Mouse (Mus musculus): ENCODE results near the gene Phospho1.

Gene Phospho1

DNA sequence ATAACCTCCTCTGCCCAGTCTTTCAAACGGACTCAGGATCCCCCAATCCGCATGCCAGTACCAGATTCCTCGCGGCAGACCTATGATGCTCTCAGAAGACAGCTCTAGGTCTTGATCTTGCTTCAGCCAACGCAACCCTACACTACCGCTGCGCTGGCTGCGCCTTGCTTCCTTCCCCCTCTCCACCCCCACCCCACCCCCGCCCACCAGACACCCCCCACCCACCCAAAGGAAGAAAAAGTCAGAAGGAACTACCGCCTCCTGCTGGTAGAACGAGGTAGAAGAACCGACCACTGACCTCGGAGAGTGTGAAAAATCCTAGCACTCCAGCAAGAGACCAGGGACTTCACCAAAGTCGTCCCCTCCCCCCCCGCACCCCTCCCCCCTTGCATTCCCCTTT lies 7.3 kb downstream of the Phospho1 start:
- in situ Hi-C loops (cut with MboI; ENCODE audit: unreplicated experiment in 2 of 2) = loop anchor here in 1 of 2 experiments (25.0 kb wide), 1 partner anchor 144 kb away; no protein-coding TSS in a partner anchor

DNA sequence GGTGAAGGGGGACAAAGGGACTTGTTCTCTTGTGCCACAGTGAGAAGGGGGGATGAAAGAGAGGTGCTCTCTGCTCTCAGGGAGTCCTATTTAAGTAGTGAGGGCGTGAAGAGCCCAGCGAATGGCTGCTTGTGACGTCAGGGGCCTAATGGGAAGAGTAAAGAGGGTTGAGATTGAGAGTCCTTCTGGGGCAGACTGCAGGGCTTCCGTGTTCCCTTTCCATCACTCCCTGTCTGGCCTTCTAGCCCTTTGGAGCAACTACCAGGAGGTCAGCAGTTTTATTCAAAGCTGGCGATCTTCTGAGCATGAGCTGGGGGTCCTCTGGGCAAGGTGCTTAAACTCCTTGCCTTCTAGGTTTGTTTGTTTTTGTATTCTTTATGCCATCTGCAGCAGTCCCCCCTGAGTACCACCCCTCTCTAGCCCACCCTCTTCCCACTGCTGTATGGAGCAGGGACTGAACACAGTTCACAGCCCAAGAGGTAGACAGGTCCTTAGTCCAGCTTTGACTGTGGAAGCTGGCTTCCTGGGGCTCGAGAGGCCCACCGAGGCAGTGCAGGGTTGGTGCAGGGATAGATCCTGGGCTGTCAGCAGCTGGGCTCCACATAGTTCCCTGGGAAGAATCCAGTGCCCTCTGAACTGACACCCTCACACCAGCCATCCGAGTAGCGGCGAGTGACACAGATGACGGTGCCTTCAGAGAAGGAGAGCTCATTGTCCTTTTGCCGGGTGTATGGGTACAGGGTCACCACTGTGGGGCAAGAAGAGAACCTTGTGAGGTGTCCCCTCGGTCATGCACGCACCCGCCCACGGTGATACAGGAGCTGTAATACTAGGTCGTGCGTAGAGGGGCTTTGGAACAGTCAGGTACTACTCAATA lies 8.1 kb downstream of the Phospho1 start:
- in situ Hi-C loops (cut with MboI; ENCODE audit: unreplicated experiment in 2 of 2) = loop anchor here in 1 of 2 experiments (25.0 kb wide), 1 partner anchor 145 kb away; no protein-coding TSS in a partner anchor

GRCm38 (mm10) chr11:95833006-95833570 lies 8.8 kb downstream of the Phospho1 start:
- in situ Hi-C loops (cut with MboI; ENCODE audit: unreplicated experiment in 2 of 2) = loop anchor here in 1 of 2 experiments (25.0 kb wide), 1 partner anchor 146 kb away; no protein-coding TSS in a partner anchor

DNA sequence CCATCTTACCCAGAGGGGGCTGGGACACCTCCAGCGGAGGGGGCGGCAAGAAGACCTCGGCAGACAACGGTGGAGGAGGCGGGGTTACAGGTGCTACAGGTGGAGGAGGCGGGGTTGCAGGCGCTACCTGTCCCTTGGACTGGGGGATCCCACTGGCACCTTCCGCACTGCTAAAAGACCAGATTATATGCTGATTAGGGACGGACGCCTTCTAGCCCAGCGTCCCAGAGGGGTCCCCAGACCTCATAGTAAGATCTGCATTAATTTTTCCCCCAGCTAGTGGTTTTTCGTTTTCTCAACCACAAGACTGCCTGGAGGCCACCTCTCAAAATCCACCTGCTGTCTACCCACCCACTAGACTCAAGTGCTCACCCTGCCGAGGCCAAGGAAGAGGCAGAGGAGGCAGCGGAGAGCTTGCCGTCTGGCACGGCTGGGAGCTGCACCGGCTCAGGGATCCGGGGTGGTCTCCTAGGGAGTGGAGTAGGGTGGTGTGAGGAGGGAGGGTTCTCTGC lies 9.4 kb downstream of the Phospho1 start:
- in situ Hi-C loops (cut with MboI; ENCODE audit: unreplicated experiment in 2 of 2) = loop anchor here in 1 of 2 experiments (25.0 kb wide), 1 partner anchor 146 kb away; no protein-coding TSS in a partner anchor

GRCm38 (mm10) chr11:95834143-95834667 lies 9.9 kb downstream of the Phospho1 start:
- in situ Hi-C loops (cut with MboI; ENCODE audit: unreplicated experiment in 2 of 2) = loop anchor here in 1 of 2 experiments (25.0 kb wide), 1 partner anchor 147 kb away; no protein-coding TSS in a partner anchor

DNA sequence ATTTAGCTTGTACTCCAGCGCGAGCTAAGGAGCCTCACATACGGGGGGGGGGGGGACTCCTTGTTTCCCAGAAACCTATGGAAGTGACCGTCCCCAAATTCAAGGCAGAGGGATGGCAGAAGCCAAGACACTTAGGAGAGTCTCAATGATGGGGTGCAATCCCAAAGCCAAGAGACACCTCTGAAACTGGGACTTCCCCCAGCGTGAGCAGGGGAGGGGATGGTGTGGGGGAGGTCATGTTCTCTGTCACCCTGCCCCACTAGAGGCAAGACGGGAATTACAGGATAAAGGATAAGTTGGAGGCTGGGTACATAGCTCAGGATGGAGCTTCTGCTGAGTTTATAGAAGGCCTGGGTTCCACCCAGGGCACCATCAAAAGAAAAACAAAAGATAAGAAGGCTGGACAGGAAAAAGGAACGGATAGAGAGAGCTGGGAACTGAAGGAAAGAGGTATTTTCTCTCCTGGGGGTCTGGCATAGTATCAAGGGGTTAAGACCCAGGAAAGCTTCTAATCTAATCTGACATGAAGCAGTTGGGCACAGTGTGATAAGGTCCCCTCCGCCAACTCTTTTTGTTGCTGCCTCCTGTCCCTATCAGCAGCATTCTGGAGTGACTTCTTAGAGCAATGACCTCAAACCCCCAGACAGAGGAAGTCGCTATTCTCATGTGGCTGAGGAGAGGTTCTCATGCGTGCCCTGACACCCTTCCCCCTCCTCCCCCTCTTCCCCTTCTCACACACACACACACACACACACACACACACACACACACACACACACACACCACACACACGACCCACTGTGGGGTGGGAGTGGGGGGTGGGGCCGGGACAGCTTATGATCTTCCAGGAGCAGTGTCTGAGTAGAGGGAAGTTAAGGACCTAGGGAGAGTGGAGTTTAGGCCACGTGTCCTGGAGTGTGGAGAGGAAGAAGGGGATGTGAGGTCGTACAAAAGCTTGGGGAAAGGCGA lies 10.7 kb downstream of the Phospho1 start:
- in situ Hi-C loops (cut with MboI; ENCODE audit: unreplicated experiment in 2 of 2) = loop anchor here in 1 of 2 experiments (25.0 kb wide), 1 partner anchor 148 kb away; no protein-coding TSS in a partner anchor

DNA sequence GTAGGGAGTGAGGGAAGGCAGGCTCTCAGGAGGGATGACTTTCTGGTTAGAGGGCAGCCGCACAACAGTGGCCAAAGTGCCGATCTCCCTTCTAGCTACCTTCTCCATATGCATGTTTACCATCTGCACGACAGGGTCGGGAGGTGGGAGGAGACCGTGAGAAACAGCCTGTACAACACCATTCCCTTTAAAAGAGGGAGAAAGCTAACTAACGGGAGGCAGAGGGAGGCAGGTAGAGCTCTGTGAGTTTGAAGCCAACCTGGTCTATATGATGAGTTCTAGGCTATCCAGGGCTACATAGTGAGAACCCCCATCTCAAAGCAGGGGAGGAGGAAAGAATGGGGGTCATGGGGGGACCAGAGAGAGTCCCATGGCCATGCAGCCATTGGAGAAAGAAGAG lies 11.5 kb downstream of the Phospho1 start:
- in situ Hi-C loops (cut with MboI; ENCODE audit: unreplicated experiment in 2 of 2) = loop anchor here in 1 of 2 experiments (25.0 kb wide), 1 partner anchor 149 kb away; no protein-coding TSS in a partner anchor

- in situ Hi-C loops (cut with MboI; ENCODE audit: unreplicated experiment in 2 of 2) = loop anchor here in 1 of 2 experiments (25.0 kb wide), 1 partner anchor 149 kb away; no protein-coding TSS in a partner anchor
These were observed 12.1 kb downstream of the Phospho1 start for GRCm38 (mm10) chr11:95836433-95836832.

GRCm38 (mm10) chr11:95837059-95837458 lies 12.8 kb downstream of the Phospho1 start, which contains the start of gene Gngt2:
Gene Gngt2, plus strand, starts transcription at chr11:95837216.
- in situ Hi-C loops (cut with MboI; ENCODE audit: unreplicated experiment in 2 of 2) = loop anchor here in 1 of 2 experiments (25.0 kb wide), 1 partner anchor 150 kb away; no protein-coding TSS in a partner anchor

- in situ Hi-C loops (cut with MboI; ENCODE audit: unreplicated experiment in 2 of 2) = loop anchor here in 1 of 2 experiments (25.0 kb wide), 1 partner anchor 151 kb away; no protein-coding TSS in a partner anchor
These were observed 14.3 kb downstream of the Phospho1 start for GRCm38 (mm10) chr11:95838598-95838997.

DNA sequence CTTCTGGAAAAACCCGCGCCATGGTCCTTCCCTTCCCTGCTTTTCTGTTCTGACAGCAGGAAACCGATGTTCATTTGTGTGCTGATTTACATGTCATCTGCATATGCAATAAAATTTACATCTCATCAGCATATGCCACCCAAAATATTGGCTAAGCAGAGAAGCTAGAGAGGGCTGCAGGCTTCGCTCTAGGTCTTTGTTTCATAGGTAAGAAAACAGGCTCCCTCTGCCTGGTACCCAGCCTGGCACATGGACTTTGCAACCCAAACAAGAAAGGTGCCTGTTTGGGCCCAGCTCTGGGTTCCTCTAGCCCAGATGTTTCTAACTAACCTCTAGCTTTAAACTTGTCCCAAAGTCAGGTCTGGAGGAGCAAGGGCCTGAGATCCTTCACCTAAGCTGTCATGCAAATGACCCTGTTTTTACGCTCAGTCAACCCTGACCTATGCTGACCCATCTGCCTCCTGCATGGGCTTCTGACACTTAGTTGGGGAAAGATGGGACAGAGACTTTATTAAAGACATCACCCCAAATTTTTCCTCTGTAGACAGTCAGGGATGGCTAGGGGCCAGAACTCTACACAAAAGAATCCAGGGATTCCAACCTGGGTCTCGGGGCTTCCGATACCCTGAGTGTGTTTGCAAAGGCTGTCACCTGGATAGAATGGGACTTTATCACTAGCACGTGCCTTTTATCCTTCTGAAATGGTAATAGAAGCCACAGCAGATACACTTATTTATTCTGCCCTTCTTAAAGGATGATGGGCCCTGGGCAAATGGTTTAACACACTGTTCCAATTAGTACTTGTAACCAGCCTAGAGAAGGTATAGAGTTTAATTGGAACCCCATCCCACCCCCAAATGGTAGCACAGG lies 14.9 kb downstream of the Phospho1 start:
- in situ Hi-C loops (cut with MboI; ENCODE audit: unreplicated experiment in 2 of 2) = loop anchor here in 1 of 2 experiments (25.0 kb wide), 1 partner anchor 152 kb away; no protein-coding TSS in a partner anchor

- in situ Hi-C loops (cut with MboI; ENCODE audit: unreplicated experiment in 2 of 2) = loop anchor here in 1 of 2 experiments (25.0 kb wide), 1 partner anchor 154 kb away; no protein-coding TSS in a partner anchor
These were observed 16.6 kb downstream of the Phospho1 start for GRCm38 (mm10) chr11:95840694-95841497.

GRCm38 (mm10) chr11:95841498-95841830 lies 17.2 kb downstream of the Phospho1 start:
- in situ Hi-C loops (cut with MboI; ENCODE audit: unreplicated experiment in 2 of 2) = loop anchor here in 1 of 2 experiments (25.0 kb wide), 1 partner anchor 154 kb away; no protein-coding TSS in a partner anchor

DNA sequence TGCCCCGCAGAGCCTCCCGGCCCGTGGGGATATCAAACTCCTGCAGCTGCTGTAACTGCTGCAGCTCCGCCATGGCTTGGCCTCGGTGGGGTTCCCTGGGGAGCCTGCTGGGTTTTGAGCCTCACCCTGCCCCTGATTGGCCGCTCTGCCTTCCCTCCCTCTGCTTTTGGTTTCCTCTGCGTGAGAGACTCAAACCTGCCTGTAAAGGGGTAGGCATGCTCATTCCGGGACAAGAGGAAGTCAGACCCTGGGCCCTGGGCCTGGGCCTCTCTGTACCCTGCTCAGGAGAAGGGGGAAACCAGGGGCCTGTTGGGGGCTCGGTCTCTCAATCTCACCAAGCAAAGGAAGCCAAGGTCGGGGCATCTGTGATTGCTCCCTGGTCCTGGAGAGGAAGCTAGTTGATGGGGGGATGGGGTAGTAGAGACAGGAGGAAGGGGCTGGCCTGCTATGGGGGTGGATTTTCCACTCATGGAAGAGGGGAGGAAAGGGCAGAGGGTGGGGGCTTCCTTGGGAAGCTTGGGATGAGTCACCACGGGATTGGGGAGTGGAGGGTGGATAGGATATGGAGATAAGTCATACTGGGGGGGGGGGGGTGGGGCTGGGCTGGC lies 17.9 kb downstream of the Phospho1 start, which contains the start of gene Abi3:
Abi3 (minus strand) TSS at position 403 of the 608 bp plus-strand sequence.
- in situ Hi-C loops (cut with MboI; ENCODE audit: unreplicated experiment in 2 of 2) = loop anchor here in 1 of 2 experiments (25.0 kb wide), 1 partner anchor 155 kb away; no protein-coding TSS in a partner anchor

- in situ Hi-C loops (cut with MboI; ENCODE audit: unreplicated experiment in 2 of 2) = loop anchor here in 1 of 2 experiments (25.0 kb wide), 1 partner anchor 156 kb away; no protein-coding TSS in a partner anchor
These were observed 18.7 kb downstream of the Phospho1 start for GRCm38 (mm10) chr11:95842953-95843352.

- in situ Hi-C loops (cut with MboI; ENCODE audit: unreplicated experiment in 2 of 2) = loop anchor here in 1 of 2 experiments (25.0 kb wide), 1 partner anchor 156 kb away; no protein-coding TSS in a partner anchor
These were observed 19.2 kb downstream of the Phospho1 start for GRCm38 (mm10) chr11:95843421-95843950.
